Mouse (Mus musculus) brain, embryonic 14.5 days (tissue): Measurements from ENCODE around the gene Gnb5.

ENCODE experiments used
- CTCF ChIP-seq: fragments of 200-500 bp; IDR thresholded peaks from 2 replicates; pipeline ENCODE4 v1.5.1; 2012; ENCODE audit warnings: inconsistent platforms, mild to moderate bottlenecking, moderate library complexity, borderline replicate concordance; ENCODE audit not compliant: insufficient read depth, insufficient read length; ENCODE audit errors: extremely low read depth
- POLR2A ChIP-seq: fragments of 200-500 bp; IDR thresholded peaks from 2 replicates; pipeline ENCODE4 v1.6.1; 2012; ENCODE audit warnings: mild to moderate bottlenecking, inconsistent platforms, borderline replicate concordance; ENCODE audit not compliant: poor library complexity, insufficient read depth, insufficient read length, severe bottlenecking; ENCODE audit errors: extremely low read depth

DNA sequence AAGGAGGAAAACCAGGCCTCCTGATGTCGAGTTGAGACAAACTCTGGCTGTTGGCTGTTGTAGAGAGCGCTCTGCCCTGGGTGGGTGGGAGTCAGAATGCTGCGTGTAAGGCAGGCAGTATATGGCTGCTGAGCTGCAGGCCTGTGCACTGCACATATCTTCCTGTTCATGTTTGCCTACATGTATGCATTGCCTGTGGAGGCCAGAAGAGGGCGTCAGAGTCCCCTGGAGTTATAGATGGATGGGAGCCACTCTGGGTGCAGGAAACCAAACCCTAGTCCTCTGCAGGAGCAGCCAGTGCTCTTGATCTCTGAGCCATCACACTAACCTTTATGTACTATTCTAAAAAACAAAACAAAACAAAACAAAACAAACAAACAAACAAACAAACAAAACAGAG lies 28.4 kb downstream of the Gnb5 start:
- TF ChIP-seq POLR2A, result no peak
- no peak for TF ChIP-seq CTCF
